Mouse (Mus musculus) lung, postnatal 36 days (tissue): ENCODE data around the gene Rpl23.

ENCODE experiments used
- DNase-seq: peaks from one replicate; pipeline ENCODE4 v3.0.0; 2022; ENCODE audit warnings: mixed read lengths

The Rpl23 gene

DNA sequence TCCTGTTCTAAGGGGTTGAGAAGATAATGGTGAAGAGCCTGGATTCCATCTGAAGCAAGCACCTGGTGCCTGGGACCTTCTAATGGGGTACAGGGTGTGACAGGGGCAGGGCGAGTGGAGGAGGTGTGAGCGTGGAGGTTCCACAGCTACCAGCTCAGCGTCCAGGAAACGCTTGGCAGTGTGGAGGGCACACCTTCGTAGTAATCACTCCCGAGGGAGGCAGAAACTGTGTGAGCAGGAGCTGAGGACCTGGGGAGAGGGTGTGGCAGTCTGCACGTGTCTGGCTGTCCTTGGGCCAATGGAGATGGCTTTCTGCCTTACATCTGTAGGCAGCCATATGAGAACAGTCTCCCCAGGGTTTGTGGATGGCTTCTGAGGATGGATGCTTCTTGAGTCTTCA, 30.8 kb upstream of the Rpl23 start:
- no peak for DNase-seq

DNA sequence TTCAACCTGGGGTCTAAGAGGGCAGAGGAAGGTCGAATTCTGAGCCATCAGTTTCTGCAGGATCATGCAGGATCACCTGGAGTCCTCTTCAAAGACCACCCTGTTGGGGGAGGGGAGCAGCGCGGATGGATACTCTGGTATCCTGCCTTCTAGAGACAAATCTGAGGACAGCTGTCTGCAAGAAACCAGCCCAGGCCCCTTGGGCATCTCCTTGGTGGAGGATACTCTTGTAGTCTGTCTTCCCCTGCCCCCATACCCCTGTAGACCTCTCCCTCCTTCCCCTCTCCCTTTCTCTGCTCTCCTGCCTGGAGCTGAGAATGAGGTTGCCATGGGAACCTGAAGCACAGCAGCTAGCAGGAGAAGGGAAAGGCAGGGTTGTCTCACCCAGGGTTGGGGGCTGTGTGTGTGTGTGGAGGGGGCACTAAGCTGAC, 30.3 kb upstream of the Rpl23 start:
- DNase-seq = no peak

DNA sequence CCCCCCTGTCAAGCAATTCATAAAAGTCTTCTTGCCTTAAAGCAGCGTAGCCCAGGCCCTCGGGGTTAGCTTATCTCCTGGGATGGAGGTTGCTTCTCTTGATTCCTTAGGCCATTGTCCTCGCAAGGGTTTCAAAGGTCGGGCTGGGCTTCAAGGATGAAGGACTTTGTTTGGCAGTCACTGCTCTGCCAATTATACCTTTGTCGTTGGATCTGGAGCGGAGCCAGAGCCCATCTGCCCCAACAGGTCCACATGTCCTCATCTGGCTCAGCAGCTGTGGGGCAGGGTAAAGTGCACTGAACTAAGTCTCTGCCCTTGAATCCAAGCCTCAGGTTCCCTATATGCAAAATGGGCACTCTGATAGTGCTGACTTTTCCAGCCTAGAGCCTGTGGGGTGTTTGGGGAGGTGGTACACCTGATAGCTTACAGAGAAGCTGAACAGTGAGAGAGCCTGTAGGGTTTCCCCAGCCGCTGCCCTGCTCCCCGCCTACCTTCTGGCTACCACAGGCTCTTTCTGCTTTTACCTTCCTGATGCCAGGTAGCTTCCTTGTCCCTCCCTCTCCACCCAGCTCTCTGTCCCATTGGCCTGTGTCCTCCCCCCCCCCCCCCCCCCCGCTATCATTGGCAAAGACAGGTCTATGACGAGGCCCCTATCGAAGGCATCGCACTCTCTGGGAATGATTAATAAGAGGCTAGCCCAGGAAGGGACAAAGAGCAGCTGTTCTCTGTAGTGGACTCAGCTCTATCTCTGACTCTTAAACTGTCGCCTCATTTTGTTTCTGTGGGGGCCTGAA, 29.5 kb upstream of the Rpl23 start:
- DNase-seq = no peak

DNA sequence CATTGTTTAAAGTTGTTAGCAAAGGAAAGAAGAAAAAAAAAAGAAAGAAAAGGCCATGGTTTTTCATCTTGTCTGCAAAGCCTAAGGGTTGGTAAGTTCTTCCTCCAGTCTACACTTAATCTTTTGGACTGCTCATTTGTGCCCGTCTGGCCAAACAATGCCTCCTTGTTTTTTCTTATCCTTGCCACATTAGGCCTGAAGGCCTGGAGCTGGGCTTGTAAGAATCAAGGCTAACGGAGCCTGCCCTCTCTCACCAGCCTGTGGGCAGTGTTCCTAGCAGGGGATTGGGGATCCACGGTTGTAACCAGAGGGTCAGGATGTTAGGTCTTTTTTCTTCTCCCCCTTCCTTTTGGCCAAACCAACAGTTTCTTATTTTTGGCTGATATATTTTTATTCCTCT, 28.7 kb upstream of the Rpl23 start:
- no peak for DNase-seq

DNA sequence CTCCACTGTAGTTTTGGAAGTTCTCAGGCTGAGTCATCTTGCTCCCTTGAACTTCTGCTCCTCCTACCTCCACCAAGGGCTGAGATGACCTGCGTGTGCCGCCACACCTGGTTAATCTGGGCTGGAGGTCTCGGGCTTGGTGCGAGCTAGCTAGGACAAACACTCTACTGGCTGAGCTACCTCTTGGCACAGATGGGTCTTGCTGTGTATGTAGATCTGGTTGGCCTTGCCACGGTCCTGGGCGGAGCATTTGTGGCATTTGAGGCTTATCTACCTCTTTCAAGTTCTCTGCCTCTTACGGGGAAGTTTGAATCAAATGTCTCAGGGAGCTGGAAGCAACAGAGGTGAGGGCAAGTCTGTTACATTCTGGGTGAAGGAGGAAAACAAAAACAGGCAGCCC, 28.1 kb upstream of the Rpl23 start:
- peak; percentile 83 for DNase-seq

DNA sequence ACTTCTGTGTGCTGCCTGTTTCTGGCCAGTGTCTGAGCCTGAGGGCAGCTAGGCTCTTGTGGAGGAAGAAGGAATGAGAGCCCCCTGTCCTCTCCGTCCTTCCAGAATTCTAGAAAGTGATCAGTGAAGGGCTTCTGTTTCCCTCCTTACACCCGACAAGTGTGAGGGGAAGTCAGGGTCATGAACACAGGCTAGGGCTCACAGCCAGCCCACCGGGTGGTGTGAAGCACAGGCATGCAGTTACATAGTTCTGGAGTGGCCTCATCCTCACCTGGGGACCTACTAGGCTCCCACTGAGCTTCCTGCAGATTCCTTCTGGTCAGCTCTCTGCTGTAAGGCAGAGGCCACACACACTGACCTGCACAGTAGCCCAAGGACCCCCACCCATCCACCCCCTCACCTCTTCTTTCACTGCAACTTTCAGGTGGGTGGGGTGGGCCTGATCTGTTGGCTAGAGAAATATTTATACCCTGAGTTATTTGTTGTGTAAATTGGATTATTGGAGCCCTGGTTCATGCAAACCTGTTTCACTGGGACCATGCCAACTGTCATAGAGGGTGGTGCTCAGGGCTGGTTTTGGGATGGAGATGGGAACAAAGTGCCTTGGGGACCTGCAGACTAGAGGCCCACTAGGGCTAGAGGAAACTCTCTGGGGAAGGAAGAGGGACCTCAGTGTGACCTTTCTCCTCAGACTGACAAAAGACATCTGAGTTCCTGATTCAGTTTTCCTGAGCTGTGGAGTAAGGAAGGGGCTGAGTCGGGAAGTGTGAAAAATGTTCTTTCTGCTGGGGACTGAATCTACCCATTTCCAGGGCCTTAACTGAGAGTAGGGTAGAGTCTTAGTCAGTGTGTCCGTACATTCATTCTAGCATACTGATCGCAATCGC, 27.2 kb upstream of the Rpl23 start:
- no peak for DNase-seq

DNA sequence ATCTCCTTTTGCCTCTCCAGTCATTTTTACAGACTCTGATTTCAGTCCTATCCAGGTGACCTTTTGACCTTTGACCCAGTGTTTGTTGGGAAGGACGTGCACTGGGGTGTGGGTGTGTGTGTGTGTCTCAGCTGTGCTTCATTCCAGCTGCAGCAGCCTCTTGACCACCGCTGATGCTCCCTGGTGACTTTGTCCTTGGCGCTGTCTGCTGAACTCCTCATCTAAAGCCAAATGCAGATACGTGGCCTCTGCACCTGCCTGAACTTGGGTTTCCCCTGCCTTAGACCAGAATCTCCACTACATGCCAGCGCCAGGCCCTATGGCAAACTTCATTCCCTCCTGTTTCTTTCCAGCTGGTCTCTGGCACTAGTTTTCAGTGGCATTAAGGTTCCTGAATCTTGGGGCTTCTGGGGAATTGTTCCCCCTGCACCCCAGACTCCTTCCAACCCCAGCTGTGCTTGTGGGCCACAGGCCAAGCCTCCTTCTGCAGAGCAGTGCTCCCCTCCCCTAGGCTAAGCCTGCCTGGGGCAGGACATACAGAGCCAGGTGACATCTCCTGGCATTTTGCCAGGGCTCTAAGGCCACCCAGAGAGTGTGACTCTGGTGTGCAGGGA, 26.5 kb upstream of the Rpl23 start:
- no peak for DNase-seq

DNA sequence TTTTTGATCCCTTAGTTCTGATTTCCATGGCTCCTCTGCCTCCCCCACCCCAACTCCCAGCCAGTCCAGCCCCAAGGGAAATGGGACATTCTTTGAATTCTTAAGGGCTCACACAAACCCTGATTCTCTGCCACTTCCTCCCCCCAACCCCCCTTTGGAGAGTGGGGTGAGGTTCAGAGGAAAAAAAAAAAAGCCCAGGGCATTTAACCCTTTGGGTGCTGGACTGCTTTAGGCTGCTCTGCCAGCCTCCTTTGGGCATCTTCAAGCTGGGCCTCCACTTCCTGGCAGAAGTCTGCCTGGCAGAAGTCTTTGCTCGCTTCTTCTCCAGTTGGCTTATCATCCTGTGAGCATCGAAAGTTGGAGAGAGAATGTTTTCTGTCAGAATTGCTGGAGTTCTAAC, 25.9 kb upstream of the Rpl23 start:
- DNase-seq = peak; percentile 75

DNA sequence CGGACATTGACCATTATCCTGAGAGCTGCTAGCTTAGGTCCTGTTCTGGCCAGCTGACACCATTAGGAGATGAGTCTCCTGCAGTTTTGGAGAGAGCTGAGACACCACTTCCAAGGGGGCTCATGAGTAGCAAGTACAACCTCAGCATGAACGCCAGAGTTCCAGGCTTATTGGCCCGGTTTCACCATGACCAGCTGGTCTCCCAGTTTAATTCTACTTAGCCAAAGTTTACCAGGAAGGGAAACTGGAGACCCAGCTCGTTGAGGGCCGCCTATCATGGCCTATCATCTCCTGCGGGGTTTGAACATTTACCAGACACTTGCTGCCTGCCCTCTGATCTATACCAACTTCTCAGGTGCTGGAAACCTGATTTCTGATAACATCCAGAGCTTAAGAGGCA, 25.4 kb upstream of the Rpl23 start:
- DNase-seq = no peak

DNA sequence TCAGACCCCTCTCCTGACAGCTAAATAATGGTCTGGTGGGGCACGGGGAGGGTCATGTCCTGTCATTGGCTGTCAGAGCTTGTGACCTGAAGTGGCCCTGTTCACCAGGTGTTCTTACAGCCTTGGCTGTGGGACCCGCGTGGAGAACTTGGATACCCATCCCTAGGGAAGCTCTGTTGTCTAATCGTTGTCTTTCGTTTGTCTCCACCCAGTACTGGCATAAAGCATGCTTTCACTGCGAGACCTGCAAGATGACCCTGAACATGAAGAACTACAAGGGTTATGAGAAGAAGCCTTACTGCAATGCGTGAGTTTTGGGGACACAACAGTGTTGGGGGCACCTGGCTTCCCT, 24.4 kb upstream of the Rpl23 start:
- DNase-seq = no peak

DNA sequence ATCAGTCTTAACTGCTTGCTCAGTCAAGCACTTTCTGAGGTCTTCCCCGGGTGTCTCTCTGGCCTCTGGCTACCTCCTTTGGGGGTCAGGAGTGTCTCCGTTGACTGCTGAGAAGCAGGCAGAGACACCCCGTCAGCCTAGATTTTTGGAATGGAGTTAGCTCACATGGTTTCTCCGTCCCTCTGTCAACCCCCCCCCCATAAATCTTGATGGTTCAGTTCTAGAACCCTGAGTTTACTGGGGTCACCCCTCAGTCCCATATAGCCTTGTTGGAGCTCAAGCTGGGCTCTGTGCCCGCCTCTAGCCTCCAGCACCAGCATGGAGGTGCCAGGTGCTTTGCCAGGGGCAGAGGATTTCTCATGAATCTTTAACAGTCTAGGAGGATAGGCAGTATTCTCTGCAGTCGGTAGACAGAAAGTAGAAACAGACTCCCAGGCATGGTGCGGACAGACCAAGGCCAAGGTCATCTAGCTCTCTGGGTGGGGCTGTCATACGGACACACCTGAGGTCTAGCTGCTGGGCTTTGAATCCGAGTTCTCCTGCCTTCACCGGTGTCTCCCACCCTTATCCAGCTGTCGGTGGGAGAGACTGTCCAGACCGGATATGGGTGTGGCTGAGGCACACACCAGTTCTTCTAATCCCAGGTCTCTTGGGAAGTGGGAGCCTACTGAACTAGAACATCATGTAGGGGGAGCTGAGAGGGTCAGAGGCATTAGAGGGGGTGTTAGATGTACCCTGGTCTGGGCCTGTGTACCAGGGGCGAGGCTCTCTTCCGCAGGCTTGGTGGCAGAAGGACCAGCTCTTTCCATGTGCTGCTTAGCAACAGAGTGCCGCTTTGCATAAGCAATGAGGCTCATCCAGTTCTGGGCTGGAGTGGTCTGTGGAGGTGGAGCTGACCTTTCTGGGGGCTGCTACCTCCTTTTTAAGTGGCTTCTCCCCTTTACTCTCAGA, 23.7 kb upstream of the Rpl23 start:
- no peak for DNase-seq

DNA sequence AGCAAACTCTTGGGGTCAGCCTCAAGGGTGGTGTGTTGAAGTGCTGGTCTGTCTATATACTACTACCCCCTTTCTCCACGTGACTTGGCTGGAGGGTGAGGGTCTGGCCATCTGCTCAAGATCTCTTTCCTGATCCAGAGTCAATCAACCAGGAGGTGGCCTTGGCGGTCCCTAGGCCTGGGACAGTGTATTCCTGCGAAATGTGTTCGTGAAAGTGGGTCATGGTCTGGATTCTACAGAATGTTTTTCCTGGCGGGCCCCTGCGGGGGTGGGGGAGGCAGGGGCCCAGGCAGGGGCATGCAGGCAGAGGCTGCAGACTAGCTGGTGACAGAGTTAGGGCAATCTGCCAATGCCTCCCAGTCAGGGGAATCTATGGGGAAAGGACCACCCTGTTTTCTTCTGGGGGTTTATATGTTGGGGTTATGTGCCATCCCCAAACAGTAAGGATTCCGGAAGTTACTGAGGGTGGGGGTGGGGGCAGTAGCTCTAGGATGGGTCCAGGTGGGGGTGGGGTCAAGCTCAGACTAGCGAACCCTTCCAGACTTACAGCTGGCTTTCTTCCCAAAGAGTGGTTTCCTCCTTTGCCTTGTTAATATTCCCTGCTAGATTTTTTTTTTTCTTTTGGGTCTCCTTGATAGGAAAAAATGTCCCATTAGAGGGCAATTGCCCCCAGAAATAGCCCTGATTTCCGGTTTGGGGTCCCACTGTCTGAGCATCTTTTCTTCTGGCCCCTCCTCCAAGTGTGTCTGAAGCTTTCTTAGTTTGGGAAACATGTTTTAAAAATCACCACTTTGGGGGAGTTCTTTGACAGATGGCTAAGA, 22.8 kb upstream of the Rpl23 start:
- DNase-seq = no peak

DNA sequence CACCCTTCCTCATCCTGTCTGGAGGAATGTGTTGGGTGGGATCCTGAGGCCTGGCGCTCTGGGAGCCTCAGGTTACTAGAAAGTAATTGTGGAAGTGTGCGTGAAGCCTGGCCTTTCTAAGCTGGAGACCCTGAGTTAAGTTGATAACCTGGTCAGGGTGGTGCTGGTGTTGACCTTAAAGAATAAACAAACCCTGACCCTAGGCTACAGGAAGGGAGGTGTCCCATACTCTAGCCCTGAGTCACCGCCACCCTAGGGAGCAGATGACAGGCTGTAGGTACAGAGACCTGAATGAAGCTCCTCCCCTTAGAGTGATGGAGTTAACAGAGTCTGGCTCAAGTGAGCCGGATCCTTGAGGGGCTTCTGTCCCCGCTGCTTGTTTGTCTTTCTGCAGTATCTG, 21.6 kb upstream of the Rpl23 start:
- no peak for DNase-seq

DNA sequence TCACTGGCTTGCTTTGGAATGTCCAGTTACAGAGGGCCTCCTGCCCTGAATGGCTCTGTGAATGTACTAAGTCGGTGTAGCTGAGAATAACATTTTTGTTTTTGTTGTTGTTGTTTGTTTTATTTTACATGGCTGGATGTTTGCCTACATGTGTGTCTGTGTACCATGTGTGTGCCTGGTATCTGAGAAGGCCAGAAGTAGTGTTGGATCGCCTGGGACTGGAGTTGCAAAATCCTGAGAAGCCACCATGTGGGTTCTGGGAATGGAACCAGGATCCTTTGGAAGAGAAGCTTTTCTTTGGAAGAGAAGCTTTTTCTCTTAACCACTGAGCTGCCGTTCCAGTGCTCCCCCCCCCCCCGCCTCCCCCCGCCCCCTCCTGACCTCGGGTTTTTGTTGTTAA, 20.3 kb upstream of the Rpl23 start:
- DNase-seq = no peak

DNA sequence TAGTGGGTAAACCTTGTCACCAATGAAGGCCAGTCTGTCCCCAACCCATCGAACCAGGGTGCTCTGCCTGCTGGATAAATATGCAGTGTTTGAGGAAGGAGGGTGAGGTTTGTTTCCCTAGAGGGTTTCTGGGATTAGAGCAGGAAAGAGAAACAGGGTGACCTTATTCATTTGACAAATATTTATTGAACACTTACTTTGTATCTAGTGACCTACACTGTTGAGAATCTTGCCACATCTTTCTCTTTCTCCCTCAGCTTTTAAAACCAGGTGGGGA, 19.9 kb upstream of the Rpl23 start:
- DNase-seq = no peak

DNA sequence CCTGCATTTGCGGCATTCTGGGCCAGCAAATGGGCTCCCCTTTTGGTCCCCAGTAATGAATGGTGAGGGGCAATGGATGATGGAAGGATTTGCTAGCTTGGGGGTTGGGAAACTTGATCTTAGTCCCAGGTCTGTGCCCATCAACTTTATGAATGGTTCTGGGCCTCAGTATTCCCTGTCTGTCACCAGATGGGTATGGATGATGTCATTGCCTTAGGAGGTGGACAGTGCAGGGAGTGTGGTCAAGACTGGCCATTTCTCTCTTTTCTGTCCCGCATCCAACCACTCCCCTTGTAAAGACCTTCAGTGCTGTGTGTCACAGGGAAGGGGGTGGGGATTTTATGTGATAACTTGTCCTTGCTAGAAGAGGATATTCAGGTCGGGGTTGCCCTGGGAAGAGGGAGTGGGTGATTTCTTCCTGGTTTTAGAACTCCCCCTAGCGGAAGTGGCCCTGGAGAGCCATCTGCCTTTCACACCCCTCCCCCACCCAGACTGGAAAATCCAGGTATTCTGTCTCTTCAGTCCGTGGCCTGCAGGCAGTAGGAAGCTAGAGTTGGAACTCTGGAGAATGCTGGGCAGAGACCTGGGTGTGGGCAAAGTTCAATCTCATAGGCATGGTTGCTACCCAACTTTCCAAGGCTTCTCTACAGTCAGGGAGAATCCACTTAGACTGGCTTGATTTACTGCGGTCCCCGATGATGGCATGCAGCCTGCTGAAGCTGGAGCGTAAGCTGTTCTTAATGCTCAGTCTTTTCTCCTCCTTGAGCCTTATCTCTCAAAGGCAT, 19.4 kb upstream of the Rpl23 start:
- peak; percentile 81 for DNase-seq

DNA sequence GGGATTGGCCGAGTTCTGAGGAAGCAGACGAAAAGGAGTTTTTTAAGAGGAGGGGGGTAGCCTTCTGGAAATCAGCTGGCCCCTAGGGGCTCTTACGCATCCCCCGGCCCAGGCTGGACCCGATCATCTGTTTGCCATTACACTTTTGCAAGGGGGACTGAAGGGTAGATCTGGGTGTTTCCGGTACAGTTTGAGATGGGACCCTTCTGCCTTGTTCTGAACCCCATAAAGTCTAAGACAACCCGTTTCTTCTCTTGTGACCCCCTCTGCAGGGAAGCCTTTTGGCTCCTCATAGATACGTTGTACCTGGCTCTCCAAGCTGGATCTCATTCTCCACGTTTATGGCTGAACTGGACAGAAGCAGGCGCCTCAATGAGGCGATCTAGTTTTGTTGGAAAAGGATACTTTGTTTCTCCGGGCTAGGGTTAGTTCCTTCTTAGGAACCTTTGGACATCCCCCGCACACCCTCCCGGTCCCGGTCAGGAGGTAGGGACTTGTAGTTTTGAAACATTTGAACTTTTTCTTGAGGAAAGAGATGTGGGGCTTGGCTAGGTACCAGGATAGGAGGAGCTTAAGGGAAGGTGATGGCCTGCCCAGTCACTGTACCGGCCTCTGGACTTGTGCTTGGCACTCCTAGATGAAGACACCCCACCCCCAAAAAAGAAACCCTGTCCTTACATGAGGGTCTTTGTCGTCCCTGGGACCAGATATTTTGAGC, 18.6 kb upstream of the Rpl23 start:
- peak; percentile 66 for DNase-seq

DNA sequence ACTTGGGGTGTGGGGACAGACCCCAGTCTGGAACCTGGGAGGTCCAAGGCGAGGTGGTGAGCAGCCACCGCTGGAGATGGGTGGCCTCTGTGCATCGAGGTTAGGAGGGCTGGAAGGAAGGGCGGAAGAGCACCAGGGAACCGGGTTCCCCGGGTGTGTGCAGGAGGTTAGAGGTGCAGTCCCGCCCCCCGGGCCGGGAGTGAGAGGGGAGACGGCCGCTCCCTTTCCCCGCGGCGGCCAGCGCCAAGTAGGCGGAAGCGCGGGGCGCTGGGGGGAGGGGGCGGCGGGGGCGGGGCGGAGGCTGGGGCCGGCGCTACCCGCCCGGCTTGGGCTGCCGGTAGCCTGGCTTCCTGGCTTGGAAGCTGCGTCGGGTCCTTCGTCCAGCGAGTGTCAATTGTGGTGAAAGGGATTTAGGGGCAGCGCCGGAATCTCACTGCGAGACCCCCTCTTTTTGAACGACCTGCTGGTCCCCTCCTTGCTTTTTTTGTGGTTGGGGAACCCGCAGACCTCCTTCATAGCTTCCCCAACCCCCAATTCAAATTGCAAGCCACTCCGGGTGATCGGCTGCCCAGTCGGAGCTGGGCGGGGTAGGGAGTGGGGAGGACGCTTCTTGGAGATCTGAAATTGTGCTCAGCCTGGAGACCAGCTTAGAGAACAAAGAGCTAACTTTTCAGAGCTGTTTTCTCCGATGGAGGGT, 17.9 kb upstream of the Rpl23 start:
- peak; percentile 87 for DNase-seq

DNA sequence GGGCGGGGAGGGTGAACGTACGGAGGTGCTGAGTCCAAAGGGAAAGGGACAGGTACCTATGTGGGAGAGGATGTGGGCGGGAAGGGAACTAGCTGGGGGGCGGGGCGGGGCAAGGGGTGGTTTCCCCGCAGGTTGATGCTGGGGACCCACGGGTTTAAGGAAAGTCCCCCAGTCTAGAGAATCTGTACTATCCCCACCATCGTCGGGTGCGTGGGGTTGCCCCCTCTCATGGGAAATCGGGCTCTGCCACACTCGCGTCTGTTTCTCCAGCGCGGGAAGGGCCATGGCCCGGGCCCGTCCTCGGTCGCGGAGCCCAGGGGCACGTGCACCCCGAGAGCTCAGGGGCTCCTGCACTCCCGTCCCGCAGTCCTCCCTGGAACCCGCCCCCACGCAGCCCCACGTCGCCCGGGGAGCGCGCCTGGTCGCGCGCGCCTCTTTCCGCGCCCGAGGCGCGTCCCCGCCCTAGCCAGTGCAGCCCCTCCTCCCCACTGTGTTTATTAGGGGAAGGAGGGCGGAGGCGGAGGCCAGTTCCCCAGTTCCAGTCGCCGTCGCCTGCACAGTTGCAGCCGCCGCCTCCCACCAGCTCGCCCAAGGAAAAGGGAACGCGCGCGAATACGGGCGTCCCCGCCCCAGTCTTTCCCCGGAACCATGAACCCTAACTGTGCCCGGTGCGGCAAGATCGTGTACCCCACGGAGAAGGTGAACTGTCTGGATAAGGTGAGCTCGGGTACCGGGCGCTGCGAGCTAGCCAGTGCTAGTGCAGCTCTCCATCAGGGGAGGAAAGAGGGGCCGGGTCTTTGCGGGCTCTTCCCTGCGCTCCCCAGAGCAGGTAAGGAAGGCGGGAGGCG, 17.1 kb upstream of the Rpl23 start:
- peak; percentile 92 for DNase-seq
